Mouse (Mus musculus): Measurements from ENCODE around the gene Tnrc18. TPM values are rescaled to one million over a fixed set of nuclear protein-coding genes. Genes with fewer than 3 reads are reported as not detected.

Gene Tnrc18
- polyA plus RNA-seq, 1 experiment from 2014 or later, result 45.9 TPM

GRCm38 (mm10) chr5:142820276-142821265 lies 3.1 kb upstream of the Tnrc18 start:
- H3K4me2 ChIP-seq (replicated peaks), result peak overlapping the region; percentile 81
- H3K27ac ChIP-seq (replicated peaks), result peak overlapping the region; percentile 100
- peaks cover 32% of the 10 kb centered on the region for H3K4me1 ChIP-seq
- H3K9ac ChIP-seq (replicated peaks), result peak overlapping the region; percentile 99
- H3K4me3 ChIP-seq, result peak overlapping the region; percentile 87
- no peaks in the 10 kb centered on the region for H3K36me3 ChIP-seq
- no peaks in the 10 kb centered on the region for H3K9me3 ChIP-seq
- H3K27me3 ChIP-seq, result no peaks in the 10 kb centered on the region
- WGBS, result under 1% methylated on average over 53 of the region's 53 CpGs
- ATAC-seq (replicated peaks), result no peak

GRCm38 (mm10) chr5:142819385-142820275 lies 2.2 kb upstream of the Tnrc18 start:
- H3K9ac ChIP-seq (replicated peaks), result peak overlapping the region; percentile 99
- H3K4me3 ChIP-seq, result peak overlapping the region; percentile 87
- no peaks in the 10 kb centered on the region for H3K9me3 ChIP-seq
- H3K4me1 ChIP-seq, result peaks cover 22% of the 10 kb centered on the region
- H3K4me2 ChIP-seq (replicated peaks), result peak overlapping the region; percentile 81
- no peaks in the 10 kb centered on the region for H3K36me3 ChIP-seq
- ATAC-seq (replicated peaks), result peak; percentile 23
- H3K27me3 ChIP-seq, result no peaks in the 10 kb centered on the region
- H3K27ac ChIP-seq (replicated peaks), result peak overlapping the region; percentile 100
- under 1% methylated on average over 36 of the region's 36 CpGs for whole genome bisulfite sequencing

GRCm38 (mm10) chr5:142818435-142819360 lies 1.2 kb upstream of the Tnrc18 start:
- H3K36me3 ChIP-seq, result no peaks in the 10 kb centered on the region
- ATAC-seq (replicated peaks), result no peak
- H3K27ac ChIP-seq (replicated peaks), result peak overlapping the region; percentile 100
- no peaks in the 10 kb centered on the region for H3K9me3 ChIP-seq
- H3K9ac ChIP-seq (replicated peaks), result peak overlapping the region; percentile 99
- H3K4me2 ChIP-seq (replicated peaks), result peak overlapping the region; percentile 81
- WGBS, result under 1% methylated on average over 43 of the region's 43 CpGs
- H3K4me1 ChIP-seq, result peaks cover 13% of the 10 kb centered on the region
- no peaks in the 10 kb centered on the region for H3K27me3 ChIP-seq
- peak overlapping the region; percentile 87 for H3K4me3 ChIP-seq

- WGBS, result under 1% methylated on average over 70 of the region's 71 CpGs
- Histone ChIP-seq H3K9ac (replicated peaks) (peak overlapping the region; percentile 100), H3K4me1 (peaks cover 15% of the 10 kb centered on the region), H3K27ac (replicated peaks) (peak overlapping the region; percentile 100), H3K4me2 (replicated peaks) (peak overlapping the region; percentile 95), H3K9me3 (no peaks in the 10 kb centered on the region), H3K27me3 (no peaks in the 10 kb centered on the region), H3K36me3 (no peaks in the 10 kb centered on the region), H3K4me3 (peak overlapping the region; percentile 87)
- no peak for ATAC-seq (replicated peaks)
These were observed 495 bp downstream of the Tnrc18 start for GRCm38 (mm10) chr5:142816811-142817523.

- peak overlapping the region; percentile 100 for H3K9ac ChIP-seq (replicated peaks)
- under 1% methylated on average over 39 of the region's 39 CpGs for WGBS
- ATAC-seq (replicated peaks), result no peak
These were observed 1.2 kb downstream of the Tnrc18 start for GRCm38 (mm10) chr5:142816031-142816810.

GRCm38 (mm10) chr5:142815421-142816001 lies 2.0 kb downstream of the Tnrc18 start:
- no peaks in the 10 kb centered on the region for H3K27me3 ChIP-seq
- peaks cover 29% of the 10 kb centered on the region for H3K4me1 ChIP-seq
- H3K9ac ChIP-seq (replicated peaks), result peak overlapping the region; percentile 100
- peak overlapping the region; percentile 95 for H3K4me2 ChIP-seq (replicated peaks)
- peak overlapping the region; percentile 100 for H3K27ac ChIP-seq (replicated peaks)
- ATAC-seq (replicated peaks), result no peak
- H3K4me3 ChIP-seq, result peak overlapping the region; percentile 87
- no peaks in the 10 kb centered on the region for H3K36me3 ChIP-seq
- WGBS, result under 1% methylated on average over 30 of the region's 30 CpGs
- no peaks in the 10 kb centered on the region for H3K9me3 ChIP-seq

More at GRCm38 (mm10) chr5:142816031-142816810, 1.2 kb downstream of the Tnrc18 start:
- Histone ChIP-seq H3K36me3 (no peaks in the 10 kb centered on the region), H3K4me1 (peaks cover 22% of the 10 kb centered on the region), H3K27me3 (no peaks in the 10 kb centered on the region), H3K9me3 (no peaks in the 10 kb centered on the region), H3K4me2 (replicated peaks) (peak overlapping the region; percentile 95), H3K4me3 (peak overlapping the region; percentile 87), H3K27ac (replicated peaks) (peak overlapping the region; percentile 100)

GRCm38 (mm10) chr5:142814711-142815420 lies 2.6 kb downstream of the Tnrc18 start:
- Histone ChIP-seq H3K9me3 (no peaks in the 10 kb centered on the region), H3K36me3 (peaks cover 1% of the 10 kb centered on the region; the same call in 1 of the 2 replicates), H3K27me3 (no peaks in the 10 kb centered on the region), H3K27ac (replicated peaks) (peak overlapping the region; percentile 100), H3K4me2 (replicated peaks) (peak overlapping the region; percentile 95), H3K9ac (replicated peaks) (peak overlapping the region; percentile 100), H3K4me1 (peaks cover 36% of the 10 kb centered on the region), H3K4me3 (peak overlapping the region; percentile 87)
- WGBS, result under 1% methylated on average over 62 of the region's 62 CpGs
- no peak for ATAC-seq (replicated peaks)

GRCm38 (mm10) chr5:142814161-142814651 lies 3.3 kb downstream of the Tnrc18 start:
- no peaks in the 10 kb centered on the region for H3K27me3 ChIP-seq
- no peaks in the 10 kb centered on the region for H3K9me3 ChIP-seq
- no peak for ATAC-seq (replicated peaks)
- H3K36me3 ChIP-seq, result peaks cover 8% of the 10 kb centered on the region; the same call in 1 of the 2 replicates
- peak overlapping the region; percentile 95 for H3K4me2 ChIP-seq (replicated peaks)
- peaks cover 42% of the 10 kb centered on the region for H3K4me1 ChIP-seq
- under 1% methylated on average over 22 of the region's 22 CpGs for WGBS
- H3K27ac ChIP-seq (replicated peaks), result peak overlapping the region; percentile 100
- peak overlapping the region; percentile 100 for H3K9ac ChIP-seq (replicated peaks)
- peak overlapping the region; percentile 87 for H3K4me3 ChIP-seq

GRCm38 (mm10) chr5:142813722-142814111 lies 3.7 kb downstream of the Tnrc18 start:
- Histone ChIP-seq H3K4me3 (peak overlapping the region; percentile 87), H3K9ac (replicated peaks) (peak overlapping the region; percentile 100), H3K4me1 (peaks cover 45% of the 10 kb centered on the region), H3K27me3 (no peaks in the 10 kb centered on the region), H3K9me3 (no peaks in the 10 kb centered on the region), H3K36me3 (peaks cover 10% of the 10 kb centered on the region; the same call in 1 of the 2 replicates), H3K27ac (replicated peaks) (peak overlapping the region; percentile 100), H3K4me2 (replicated peaks) (peak overlapping the region; percentile 95)
- ATAC-seq (replicated peaks), result no peak
- WGBS, result under 1% methylated on average over 23 of the region's 23 CpGs
